Mouse (Mus musculus) c-Kit-positive CD71-negative TER-119-negative erythroid progenitor cells, embryonic 14.5 days (primary cell): ENCODE results near the gene Lmnb2.

ENCODE experiments used
- DNase-seq: peaks from one replicate; pipeline ENCODE4 v3.0.0-alpha.2; 2013; ENCODE audit warnings: low read depth

Gene Lmnb2

GRCm38 (mm10) chr10:80917779-80918434 lies at the start of gene Lmnb2:
TSS of gene Lmnb2 (minus strand) at chr10:80918245.
- no peak for DNase-seq

DNA sequence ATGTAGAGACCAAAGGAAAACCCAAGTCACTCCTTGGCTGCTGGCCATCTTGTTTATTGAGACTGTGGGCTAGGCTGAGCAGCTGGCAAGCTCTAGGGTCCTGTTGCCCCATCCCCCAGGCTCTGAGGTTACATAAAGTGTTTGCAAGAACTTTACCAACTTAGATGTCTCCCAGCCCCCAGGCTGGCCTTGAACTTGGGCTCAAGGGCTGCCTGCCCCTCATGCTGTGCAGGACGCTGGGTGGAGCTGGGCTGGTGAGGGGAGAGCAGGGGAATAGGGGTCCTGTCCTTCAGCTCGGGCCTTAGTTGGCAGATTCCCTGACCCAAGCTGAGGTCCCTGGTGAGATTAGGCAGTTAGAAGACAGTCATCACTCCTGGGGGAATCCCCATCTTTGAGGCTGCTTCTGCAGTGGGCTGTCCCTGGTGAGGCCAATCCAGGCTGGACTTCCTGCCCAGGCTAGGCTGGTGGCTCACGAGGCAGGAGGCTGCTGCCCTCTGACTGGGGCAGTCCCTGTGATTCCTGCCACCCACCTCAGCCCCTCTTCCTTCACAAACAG lies 49.1 kb upstream of the Lmnb2 start:
- DNase-seq = no peak

DNA sequence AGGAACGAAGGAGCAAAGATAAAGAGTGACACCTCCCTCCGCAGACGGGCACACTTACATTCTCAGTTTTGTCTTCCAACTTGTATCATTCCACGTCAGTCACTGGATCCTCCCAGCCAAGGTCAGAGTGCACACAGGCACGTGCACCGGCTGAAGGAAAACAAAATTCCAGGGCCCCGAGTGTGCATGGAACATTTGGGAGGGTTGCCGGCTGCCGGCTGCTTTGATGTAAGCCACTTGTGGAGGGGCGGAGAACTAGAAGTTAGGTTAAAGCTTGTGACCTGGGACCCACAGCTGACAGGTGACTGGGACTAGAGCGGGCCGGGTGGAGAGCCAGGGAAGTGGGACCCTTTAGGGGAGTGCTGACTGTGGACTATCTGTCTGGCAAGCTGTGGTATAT lies 48.3 kb upstream of the Lmnb2 start:
- DNase-seq = no peak

DNA sequence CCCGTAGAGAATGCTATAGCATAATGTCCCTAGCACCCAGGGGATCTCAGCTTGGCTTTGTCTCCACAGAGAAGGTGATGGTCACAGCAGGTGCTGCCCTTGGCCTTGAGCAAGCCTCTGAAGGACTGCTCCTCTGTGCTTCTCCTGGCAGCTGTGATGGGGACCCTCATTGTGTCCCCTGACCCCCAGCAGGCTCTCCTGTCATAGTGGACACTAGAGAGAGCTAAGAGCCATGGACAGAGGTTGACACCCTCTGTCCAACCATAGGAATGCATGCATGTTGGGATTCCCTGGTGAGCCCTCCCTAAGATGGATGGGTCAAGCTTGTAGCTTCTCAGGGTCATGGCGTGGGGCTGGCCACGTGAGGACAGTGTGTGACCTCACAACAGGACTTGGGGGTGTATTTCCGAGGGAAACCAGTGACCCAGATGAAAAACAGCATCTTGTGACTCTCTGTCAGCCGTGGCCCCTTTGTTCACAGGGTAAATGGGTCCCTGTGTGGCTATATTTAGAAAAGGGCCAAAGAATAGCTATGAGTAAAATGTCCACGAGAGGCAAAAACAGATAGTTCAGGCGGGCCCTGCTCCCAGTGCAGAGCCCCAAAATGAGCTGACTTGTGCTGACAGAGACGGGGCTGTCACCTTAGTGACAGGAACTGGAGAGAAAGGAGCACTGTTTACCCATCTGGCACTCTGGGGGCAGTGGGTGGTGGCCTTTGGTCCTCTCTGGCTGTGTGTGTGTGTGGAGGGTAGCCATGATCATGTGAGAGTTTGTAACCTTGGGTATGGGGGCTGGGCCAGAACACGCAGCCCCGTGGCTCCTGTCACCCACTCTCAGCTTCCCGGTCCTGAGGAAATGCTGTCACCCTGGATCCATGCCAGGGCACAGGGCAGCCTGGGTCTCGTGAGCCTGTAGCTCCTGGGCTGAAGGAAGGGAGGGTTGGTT lies 45.3 kb upstream of the Lmnb2 start:
- DNase-seq = no peak

DNA sequence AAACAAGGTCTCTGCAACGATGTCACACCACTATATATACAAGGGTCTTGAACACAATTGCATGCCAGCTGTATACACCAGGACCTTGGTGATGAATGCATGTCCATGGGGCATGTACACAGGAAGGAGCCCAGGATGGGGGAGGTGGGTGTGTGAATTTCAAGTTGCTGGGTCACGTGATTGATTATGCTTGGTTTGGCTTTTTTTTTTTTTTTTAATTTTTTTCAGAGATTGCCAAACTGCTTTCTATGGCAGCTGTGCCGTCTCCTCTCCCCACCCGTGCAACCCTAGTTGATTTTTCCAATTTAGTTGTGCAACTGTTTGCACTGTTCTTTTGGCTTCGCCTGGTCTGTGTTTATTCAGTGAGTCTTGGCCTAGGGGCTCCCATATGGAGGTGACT lies 44.5 kb upstream of the Lmnb2 start:
- no peak for DNase-seq

DNA sequence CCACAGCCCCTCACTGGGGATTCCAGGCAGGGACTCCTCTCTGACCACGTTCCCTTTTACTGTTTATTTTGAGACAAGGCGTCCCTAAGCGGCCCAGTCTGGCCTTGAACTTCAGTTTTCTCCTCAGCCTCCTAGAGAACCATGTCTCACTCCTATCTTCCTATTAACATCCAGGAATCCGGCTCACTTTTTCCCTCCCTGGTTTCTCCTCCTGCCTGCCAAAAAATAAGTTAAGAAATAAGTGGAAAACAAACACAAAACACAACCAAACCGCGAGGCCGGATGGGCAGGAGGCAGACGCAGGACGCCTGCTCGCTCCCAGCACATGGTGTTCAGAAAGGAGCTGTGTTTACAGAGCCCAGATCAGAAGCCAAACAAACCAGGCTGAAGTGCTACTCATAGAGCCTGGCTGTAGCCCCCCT lies 44.0 kb upstream of the Lmnb2 start:
- DNase-seq = no peak

GRCm38 (mm10) chr10:80960551-80961508 lies 42.8 kb upstream of the Lmnb2 start:
- no peak for DNase-seq

DNA sequence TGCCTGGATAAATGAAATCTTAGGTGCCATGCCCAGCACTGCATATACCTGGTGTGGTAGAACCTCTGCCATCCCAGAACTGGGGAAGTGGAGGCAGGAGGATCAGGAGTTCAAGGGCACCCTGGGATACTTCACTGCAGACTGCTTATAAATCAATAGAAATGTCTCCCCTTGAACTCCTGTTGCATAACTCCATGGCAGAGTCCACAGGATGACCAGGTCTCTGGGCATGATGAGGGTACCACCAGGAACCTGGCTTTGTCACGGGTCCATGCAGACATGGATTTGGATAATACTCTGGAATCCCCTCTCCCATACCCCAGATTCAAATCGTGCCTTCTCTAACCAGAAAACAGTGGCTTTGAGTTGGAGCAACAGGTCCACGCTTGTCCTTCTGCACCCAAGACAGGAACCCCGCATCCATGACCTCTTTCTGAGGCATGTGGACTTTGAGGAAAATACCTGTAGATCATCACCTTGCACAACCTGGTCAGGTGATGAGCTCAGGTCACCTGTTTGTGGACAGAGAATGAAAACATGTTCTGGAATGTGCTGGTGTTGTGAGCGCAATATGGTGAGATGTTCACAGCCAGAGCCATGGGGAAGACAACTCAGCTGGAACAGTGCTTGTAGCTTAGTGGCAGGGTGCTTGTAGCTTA lies 41.1 kb upstream of the Lmnb2 start:
- DNase-seq = no peak

- no peak for DNase-seq
Measured at GRCm38 (mm10) chr10:80957791-80958190, 39.7 kb upstream of the Lmnb2 start.

DNA sequence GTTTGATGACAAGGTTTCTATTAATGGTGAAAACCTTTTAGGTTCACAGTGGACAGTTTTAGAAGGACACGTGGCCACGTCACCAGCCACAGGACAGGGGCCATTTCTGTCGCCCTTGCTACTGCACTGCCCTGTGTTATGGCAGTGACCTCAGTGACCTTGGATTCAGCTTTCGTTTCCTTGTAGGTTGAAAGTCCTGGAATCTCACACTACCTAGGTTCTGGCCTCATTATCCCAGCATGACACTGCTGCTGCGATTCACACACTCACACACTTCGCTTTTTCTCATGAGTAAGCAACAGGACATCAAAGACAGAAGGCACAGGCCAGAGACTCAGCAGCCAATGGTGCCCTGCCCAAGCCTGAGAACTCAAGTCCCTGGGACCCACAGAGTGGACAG lies 38.9 kb upstream of the Lmnb2 start:
- no peak for DNase-seq

- no peak for DNase-seq
Measured at GRCm38 (mm10) chr10:80956385-80956784, 38.3 kb upstream of the Lmnb2 start.

DNA sequence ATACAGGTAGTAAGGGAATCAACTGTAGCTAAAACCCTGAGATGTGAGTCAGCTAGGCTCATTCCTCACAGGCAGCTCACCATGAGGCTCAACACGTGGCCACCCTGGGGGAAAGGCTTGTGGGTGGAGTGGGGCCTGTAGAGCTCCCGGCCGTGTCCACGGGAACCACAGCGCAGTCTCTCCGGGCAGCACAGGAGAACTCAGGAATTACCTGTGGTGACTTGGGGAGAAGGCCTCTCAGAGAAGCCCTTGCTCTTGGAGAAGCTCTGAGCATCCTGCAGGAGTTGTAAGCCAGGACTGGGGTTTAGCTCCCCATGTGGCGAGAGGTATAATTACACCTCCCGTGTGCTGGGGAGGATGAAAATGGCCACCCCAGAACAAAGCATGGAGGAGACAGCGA lies 37.5 kb upstream of the Lmnb2 start:
- no peak for DNase-seq

DNA sequence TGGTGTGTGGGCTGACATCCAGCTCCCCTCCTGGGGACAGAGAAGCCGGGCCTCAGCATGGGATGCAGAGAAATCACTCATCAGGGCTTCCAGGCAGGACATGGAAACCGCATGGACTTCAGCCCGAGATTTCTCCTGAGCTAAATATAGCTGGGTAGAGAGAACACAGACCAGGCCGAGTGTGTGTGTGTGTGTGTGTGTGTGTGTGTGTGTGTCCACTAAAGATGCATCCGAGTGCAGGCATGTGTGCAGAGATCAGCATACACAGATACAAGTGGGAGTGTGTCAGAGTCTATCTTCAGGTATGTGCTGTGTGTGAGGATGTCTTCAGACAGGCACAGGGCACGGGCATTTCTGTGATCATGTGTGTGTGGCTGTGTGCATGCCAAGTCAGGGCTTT lies 36.8 kb upstream of the Lmnb2 start:
- DNase-seq = no peak

DNA sequence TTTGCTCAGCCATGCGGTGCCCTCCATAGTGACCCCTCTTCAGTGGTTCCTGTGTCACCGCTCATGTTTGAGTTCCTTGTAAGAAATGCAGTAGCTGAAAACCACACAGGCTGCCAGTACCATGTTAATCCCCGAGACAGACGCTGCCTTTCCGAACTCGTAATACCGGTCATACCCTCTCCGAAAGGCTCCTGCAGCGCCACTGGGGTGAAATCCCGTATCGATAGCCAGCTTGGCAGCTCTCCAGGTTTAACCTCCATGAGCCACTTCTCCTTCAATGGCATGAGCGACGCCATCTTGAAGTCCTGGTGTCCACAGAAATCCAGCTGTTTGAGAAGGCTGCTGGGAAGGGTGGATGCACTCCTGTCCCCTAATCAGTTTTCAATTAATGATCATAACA lies 36.4 kb upstream of the Lmnb2 start:
- no peak for DNase-seq

DNA sequence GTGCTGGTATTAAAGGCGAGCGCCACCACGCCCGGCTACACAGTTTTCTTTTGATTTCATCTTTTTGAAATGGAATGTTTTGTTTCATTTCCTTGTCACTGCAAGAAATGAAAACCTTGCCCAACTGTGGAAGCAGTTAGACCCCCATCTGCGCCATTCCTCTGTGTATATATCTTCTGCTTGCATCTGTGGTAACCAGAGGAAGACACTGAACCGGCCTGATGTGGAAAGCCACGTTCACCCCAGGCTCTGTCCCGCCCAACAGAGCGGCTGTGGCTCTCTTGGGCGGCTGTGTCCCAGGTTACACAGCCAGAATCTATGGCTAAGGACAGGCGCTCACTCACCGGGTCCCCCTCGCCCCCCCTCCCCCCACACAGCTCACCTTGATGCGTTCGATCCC lies 34.4 kb upstream of the Lmnb2 start:
- DNase-seq = no peak

DNA sequence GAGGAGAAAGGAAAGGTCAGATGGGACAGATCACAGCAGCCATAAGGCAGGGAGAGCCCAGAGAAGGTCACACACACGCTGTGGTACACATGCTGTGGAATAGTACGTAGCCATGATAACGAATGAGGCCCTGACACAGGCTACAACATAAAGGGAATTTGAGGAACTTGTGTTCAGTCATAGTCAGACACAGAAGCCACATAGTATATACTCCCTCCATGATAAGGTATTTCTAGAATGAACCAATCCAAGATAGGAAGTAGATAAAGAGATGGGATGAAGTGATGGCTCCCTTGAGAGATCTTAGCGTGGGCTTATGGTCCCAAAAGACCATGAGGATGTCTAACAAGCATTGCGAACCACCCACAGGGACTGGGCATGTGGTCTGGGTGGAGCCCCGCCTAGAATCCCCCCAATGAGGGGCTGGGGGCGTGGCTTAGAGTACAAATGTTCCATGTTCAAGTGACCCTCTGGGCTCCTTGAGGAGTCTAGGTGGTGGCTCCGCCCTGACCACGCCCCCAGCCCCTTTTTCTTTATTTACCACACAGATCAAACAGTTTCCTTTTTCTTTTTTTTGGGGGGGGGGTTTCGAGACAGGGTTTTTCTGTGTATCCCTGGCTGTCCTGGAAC lies 33.8 kb upstream of the Lmnb2 start:
- no peak for DNase-seq

GRCm38 (mm10) chr10:80950314-80950713 lies 32.3 kb upstream of the Lmnb2 start:
- no peak for DNase-seq

GRCm38 (mm10) chr10:80949081-80949480 lies 31.0 kb upstream of the Lmnb2 start:
- no peak for DNase-seq

GRCm38 (mm10) chr10:80948570-80948969 lies 30.5 kb upstream of the Lmnb2 start:
- DNase-seq = no peak

DNA sequence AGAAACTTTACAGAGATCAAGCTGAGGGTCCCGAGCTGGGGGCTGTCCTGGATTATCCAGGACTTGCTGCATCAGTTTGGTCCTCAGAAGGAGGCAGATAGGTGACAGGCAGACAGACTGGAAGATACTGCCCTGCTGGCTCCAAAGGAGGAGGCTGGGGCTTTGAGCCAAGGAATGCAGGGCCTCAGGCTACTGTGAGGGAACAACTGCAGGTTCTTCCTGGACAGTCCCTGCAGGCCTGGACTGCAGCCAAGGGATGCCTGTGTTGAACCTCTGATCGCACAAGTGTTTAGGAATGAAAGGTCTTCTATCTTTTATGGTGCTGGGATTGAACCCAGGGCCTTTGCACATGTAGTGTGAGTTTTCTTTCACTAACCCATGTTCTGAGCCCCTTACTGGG lies 29.8 kb upstream of the Lmnb2 start:
- DNase-seq = no peak
